Mouse (Mus musculus): ENCODE measurements at regions not wholly inside any gene's neighbourhood (a gene's known extent, or its start where the extent isn't known, plus 50 kb on each side); places are given as distances from the start of the nearest gene placed in this dataset.

GRCm38 (mm10) chr17:47156237-47156636 lies 145.9 kb upstream of the Ubr2 start:
- H3K27me3 ChIP-seq, result no peaks in the 10 kb centered on the region
- WGBS, result 79% methylated on average over 11 of the region's 11 CpGs
- no peak overlapping the region for H3K27ac ChIP-seq
- H3K4me1 ChIP-seq, result peaks cover 21% of the 10 kb centered on the region
- H3K4me3 ChIP-seq, result no peak overlapping the region
- no peak for ATAC-seq (ENCODE audit: low FRiP score)
- H3K9ac ChIP-seq, result no peak overlapping the region
- H3K9me3 ChIP-seq (replicated peaks), result no peaks in the 10 kb centered on the region
- H3K36me3 ChIP-seq, result peaks cover 11% of the 10 kb centered on the region; the same call in 1 of the 2 replicates
- H3K4me2 ChIP-seq (replicated peaks), result no peak overlapping the region

DNA sequence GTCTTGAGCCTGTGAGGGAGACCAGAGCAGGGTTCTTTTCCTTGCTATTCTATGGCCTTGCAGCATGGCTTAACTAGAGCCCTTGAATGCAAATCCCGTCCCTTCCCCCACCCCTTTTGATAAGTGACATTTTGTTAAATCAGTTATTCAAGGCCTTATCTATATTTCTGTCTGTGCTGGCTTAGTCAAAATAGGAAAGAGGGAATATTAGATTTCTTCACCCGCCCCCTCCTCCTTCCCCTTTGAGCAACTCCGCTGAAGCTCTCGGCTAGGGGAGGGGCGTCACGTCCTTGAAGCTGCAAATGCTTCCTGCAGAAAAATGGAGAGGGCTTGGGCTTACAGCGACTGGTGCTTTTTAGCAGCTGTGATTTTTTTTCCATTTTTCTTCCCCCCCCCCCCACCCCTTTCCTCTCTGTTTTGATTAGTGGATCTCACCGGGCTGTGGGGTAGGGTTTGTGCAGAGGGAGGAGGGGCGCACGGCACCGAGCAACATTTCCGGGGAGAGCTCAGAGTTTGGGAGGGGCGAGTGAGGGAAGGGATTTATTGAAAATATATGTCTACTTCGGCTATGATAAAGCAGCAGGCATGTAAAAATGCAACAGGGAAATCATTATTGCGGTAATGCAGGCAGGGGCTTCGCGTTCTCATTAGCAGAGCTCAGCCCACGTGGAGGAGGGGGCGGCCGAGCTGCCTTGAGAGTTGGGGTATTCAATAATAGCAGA lies 141.4 kb upstream of the Ubr2 start:
- H3K9ac ChIP-seq, result peak overlapping the region; percentile 43

DNA sequence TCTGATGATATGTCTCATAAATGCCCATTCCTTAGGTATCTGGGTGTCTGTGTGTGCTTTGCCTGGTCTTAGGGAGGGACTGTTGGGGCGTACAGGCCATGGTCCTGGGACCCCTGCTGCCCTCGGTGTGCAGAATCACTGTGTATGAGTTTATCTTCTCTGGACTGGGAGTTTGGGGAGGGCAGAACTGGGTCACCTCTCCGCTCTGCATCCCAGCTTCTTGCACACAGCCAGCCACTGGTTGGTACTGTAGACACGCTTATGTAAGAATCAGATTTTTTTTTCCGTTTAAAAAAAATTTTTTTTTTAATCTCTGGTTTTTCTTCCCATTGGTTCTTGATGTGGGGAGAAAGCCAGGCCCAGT lies 140.8 kb upstream of the Ubr2 start:
- H3K9ac ChIP-seq, result no peak overlapping the region; the same call in 1 of the 2 replicates
- ATAC-seq (ENCODE audit: low FRiP score), result 0 out of 2 replicates have a peak, but pooled peaks have one; percentile 6
- WGBS, result 60% methylated on average over 5 of the region's 5 CpGs
- H3K27ac ChIP-seq, result peak overlapping the region; percentile 75
- H3K27me3 ChIP-seq, result no peaks in the 10 kb centered on the region
- 0 out of 2 replicates have a peak, but pooled peaks cover 2% of the 10 kb centered on the region for H3K36me3 ChIP-seq
- peak overlapping the region; percentile 48 for H3K4me2 ChIP-seq (replicated peaks)
- no peaks in the 10 kb centered on the region for H3K9me3 ChIP-seq (replicated peaks)
- H3K4me1 ChIP-seq, result peaks cover 50% of the 10 kb centered on the region
- peak overlapping the region; percentile 19; the same call in 1 of the 2 replicates for H3K4me3 ChIP-seq

More for the DNA sequence above, 141.4 kb upstream of the Ubr2 start:
- Histone ChIP-seq H3K9me3 (replicated peaks) (no peaks in the 10 kb centered on the region), H3K4me3 (peak overlapping the region; percentile 19), H3K27me3 (no peaks in the 10 kb centered on the region), H3K4me2 (replicated peaks) (peak overlapping the region; percentile 48), H3K27ac (peak overlapping the region; percentile 75), H3K4me1 (peaks cover 50% of the 10 kb centered on the region), H3K36me3 (0 out of 2 replicates have a peak, but pooled peaks cover 7% of the 10 kb centered on the region)
- peak; percentile 58; the same call in 1 of the 2 replicates for ATAC-seq (ENCODE audit: low FRiP score)
- WGBS, result 31% methylated on average over 19 of the region's 20 CpGs

- no peaks in the 10 kb centered on the region for H3K9me3 ChIP-seq (replicated peaks)
- H3K27me3 ChIP-seq, result no peaks in the 10 kb centered on the region
- H3K4me1 ChIP-seq, result peaks cover 50% of the 10 kb centered on the region
- no peak overlapping the region for H3K4me3 ChIP-seq
- ATAC-seq (ENCODE audit: low FRiP score), result no peak
- peak overlapping the region; percentile 75 for H3K27ac ChIP-seq
- H3K4me2 ChIP-seq (replicated peaks), result peak overlapping the region; percentile 48; the same call in 1 of the 2 replicates
- WGBS, result 92% methylated on average over 6 of the region's 6 CpGs
- no peaks in the 10 kb centered on the region for H3K36me3 ChIP-seq
- H3K9ac ChIP-seq, result no peak overlapping the region
Measured at GRCm38 (mm10) chr17:47150636-47151035, 140.3 kb upstream of the Ubr2 start.

GRCm38 (mm10) chr17:47149662-47150061 lies 139.3 kb upstream of the Ubr2 start:
- no peak overlapping the region for H3K9ac ChIP-seq
- 89% methylated on average over 13 of the region's 13 CpGs for WGBS
- H3K4me1 ChIP-seq, result peaks cover 57% of the 10 kb centered on the region
- no peaks in the 10 kb centered on the region for H3K27me3 ChIP-seq
- no peak overlapping the region for H3K4me3 ChIP-seq
- no peak for ATAC-seq (ENCODE audit: low FRiP score)
- H3K36me3 ChIP-seq, result no peaks in the 10 kb centered on the region
- H3K9me3 ChIP-seq (replicated peaks), result no peaks in the 10 kb centered on the region
- H3K27ac ChIP-seq, result no peak overlapping the region
- H3K4me2 ChIP-seq (replicated peaks), result no peak overlapping the region

DNA sequence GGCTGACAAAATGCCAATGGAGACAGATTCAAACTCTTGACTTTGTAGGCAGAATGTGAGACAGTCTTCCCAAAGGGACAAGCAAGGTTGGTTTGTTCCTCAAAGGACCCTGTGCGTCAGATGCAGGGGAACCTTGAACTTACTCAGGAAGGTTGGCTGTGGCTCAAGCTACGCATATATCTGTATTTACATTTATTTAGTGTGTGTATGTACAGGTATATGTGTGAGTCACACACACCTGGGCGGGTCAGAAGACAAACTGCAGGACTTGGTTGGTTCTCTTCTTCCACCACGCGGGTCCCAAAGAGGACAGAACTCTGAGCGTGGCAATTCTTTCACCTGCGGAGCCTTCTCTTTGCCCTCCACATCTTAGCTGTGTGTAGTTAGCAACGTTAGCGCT lies 138.8 kb upstream of the Ubr2 start:
- H3K27ac ChIP-seq, result no peak overlapping the region
- no peaks in the 10 kb centered on the region for H3K27me3 ChIP-seq
- H3K4me3 ChIP-seq, result no peak overlapping the region
- no peak overlapping the region for H3K4me2 ChIP-seq (replicated peaks)
- H3K9me3 ChIP-seq (replicated peaks), result no peaks in the 10 kb centered on the region
- 91% methylated on average over 9 of the region's 9 CpGs for WGBS
- no peak overlapping the region for H3K9ac ChIP-seq
- no peaks in the 10 kb centered on the region for H3K36me3 ChIP-seq
- no peak for ATAC-seq (ENCODE audit: low FRiP score)
- H3K4me1 ChIP-seq, result peaks cover 62% of the 10 kb centered on the region

GRCm38 (mm10) chr17:47146640-47147039 lies 136.3 kb upstream of the Ubr2 start:
- no peak overlapping the region for H3K9ac ChIP-seq
- ATAC-seq (ENCODE audit: low FRiP score), result no peak
- H3K27me3 ChIP-seq, result no peaks in the 10 kb centered on the region
- H3K4me2 ChIP-seq (replicated peaks), result no peak overlapping the region
- peaks cover 67% of the 10 kb centered on the region for H3K4me1 ChIP-seq
- 94% methylated on average over 4 of the region's 4 CpGs for WGBS
- no peaks in the 10 kb centered on the region for H3K36me3 ChIP-seq
- H3K9me3 ChIP-seq (replicated peaks), result no peaks in the 10 kb centered on the region
- H3K27ac ChIP-seq, result no peak overlapping the region; the same call in 1 of the 2 replicates
- H3K4me3 ChIP-seq, result no peak overlapping the region

DNA sequence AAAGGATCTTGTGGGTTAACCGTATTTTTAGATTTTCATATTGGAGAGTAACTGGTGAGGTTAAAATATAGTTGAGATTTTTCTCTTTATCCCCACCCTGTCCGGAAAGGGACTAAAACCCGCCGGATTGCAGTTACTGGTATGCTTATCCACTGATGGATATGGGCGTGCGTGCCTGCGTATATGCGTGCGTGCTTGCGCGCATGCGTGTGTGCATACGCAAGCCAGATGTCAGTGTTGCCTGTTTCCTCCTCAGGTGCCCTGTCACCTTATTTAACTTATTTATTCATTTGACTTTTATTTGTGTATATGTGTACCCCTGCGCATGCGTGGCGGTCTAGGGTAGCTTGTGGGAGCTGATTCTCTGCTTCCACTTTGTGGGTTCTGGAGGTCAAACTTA lies 135.2 kb upstream of the Ubr2 start:
- H3K27me3 ChIP-seq, result no peaks in the 10 kb centered on the region
- no peak overlapping the region for H3K27ac ChIP-seq
- peaks cover 56% of the 10 kb centered on the region for H3K4me1 ChIP-seq
- no peak for ATAC-seq (ENCODE audit: low FRiP score)
- H3K9ac ChIP-seq, result no peak overlapping the region
- no peak overlapping the region for H3K4me2 ChIP-seq (replicated peaks)
- 98% methylated on average over 16 of the region's 16 CpGs for WGBS
- H3K36me3 ChIP-seq, result no peaks in the 10 kb centered on the region
- H3K9me3 ChIP-seq (replicated peaks), result no peaks in the 10 kb centered on the region
- H3K4me3 ChIP-seq, result no peak overlapping the region

DNA sequence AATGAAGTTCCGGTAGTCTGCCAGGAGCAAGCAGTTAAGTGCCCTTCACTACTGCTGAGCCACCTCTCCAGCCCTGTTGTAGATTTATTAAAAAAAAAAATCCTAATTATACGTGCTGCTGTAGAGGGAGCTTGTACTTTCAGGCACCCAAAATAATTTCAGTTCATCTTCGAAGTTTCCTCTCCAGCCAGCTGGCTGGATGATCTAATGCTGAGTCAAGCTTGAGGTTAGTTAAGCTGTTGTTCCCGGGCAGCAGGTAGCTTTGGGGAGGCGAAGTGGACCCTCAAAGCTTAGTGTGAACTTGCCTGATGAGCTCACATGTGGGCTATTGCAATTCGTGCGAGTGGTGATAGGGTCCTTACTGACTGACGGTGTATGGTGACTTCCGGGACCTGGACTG lies 134.6 kb upstream of the Ubr2 start:
- WGBS, result 89% methylated on average over 9 of the region's 9 CpGs

DNA sequence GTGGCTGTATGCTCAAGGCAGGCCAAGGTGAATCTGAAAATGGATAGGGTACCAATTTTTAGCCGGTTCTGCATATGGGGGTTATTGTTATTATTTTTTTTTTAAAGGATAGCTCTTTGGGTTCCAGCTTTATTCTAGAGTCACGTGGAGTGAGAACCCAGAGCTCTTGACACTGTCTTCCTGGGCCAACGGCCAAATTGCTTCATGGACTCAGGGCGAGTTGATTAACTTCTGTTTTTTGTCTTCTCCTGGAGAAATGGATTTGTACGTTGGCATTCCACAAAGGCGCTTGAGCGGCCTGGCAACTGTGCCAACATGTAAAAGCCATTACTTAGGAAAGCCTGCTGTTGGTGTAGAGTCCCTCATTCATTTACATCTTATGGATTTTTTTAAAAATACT lies 134.1 kb upstream of the Ubr2 start:
- H3K4me3 ChIP-seq, result no peak overlapping the region
- 80% methylated on average over 7 of the region's 7 CpGs for WGBS
- H3K4me2 ChIP-seq (replicated peaks), result peak overlapping the region; percentile 79

More for the DNA sequence above, 134.6 kb upstream of the Ubr2 start:
- no peaks in the 10 kb centered on the region for H3K36me3 ChIP-seq
- H3K4me2 ChIP-seq (replicated peaks), result no peak overlapping the region
- H3K9ac ChIP-seq, result 0 out of 2 replicates have a peak overlapping the region, but pooled peaks have one; percentile 27
- H3K4me3 ChIP-seq, result no peak overlapping the region
- no peak overlapping the region for H3K27ac ChIP-seq
- H3K4me1 ChIP-seq, result peaks cover 51% of the 10 kb centered on the region
- H3K9me3 ChIP-seq (replicated peaks), result no peaks in the 10 kb centered on the region
- ATAC-seq (ENCODE audit: low FRiP score), result no peak
- no peaks in the 10 kb centered on the region for H3K27me3 ChIP-seq

GRCm38 (mm10) chr17:47143898-47144297 lies 133.5 kb upstream of the Ubr2 start:
- 67% methylated on average over 7 of the region's 7 CpGs for WGBS
- Histone ChIP-seq H3K4me2 (replicated peaks) (peak overlapping the region; percentile 79), H3K4me3 (peak overlapping the region; percentile 65; the same call in 1 of the 2 replicates), H3K27ac (peak overlapping the region; percentile 58), H3K36me3 (no peaks in the 10 kb centered on the region), H3K4me1 (peaks cover 54% of the 10 kb centered on the region), H3K9ac (no peak overlapping the region), H3K9me3 (replicated peaks) (no peaks in the 10 kb centered on the region), H3K27me3 (no peaks in the 10 kb centered on the region)
- ATAC-seq (ENCODE audit: low FRiP score), result no peak

More for the DNA sequence above, 134.1 kb upstream of the Ubr2 start:
- Histone ChIP-seq H3K4me1 (peaks cover 51% of the 10 kb centered on the region), H3K27me3 (no peaks in the 10 kb centered on the region), H3K9ac (no peak overlapping the region), H3K27ac (no peak overlapping the region), H3K36me3 (no peaks in the 10 kb centered on the region), H3K9me3 (replicated peaks) (no peaks in the 10 kb centered on the region)
- no peak for ATAC-seq (ENCODE audit: low FRiP score)

DNA sequence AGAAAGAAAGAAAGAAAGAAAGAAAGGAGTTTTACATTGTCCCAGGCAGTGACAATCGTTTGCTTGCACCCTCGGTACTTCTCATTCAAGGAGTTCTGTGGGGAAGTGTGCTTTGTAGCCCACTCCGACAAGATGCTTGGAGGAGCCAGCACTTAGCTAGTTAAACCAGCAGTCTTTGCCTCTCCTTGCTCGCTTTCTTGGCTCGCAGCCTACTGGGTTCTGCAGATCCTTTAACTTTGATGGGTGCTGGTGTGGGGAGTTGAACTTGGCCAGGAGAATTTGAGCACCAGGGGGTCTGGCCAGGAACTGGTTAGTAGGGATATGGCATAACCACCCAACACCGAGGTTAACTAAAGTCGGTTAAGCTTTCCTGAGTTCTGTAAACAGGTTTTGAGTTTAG lies 132.5 kb upstream of the Ubr2 start:
- Histone ChIP-seq H3K4me3 (peak overlapping the region; percentile 65), H3K4me2 (replicated peaks) (peak overlapping the region; percentile 79), H3K9me3 (replicated peaks) (no peaks in the 10 kb centered on the region), H3K27me3 (no peaks in the 10 kb centered on the region; the same call in 1 of the 2 replicates), H3K27ac (peak overlapping the region; percentile 99; the same call in 1 of the 2 replicates), H3K4me1 (peaks cover 51% of the 10 kb centered on the region), H3K36me3 (no peaks in the 10 kb centered on the region), H3K9ac (peak overlapping the region; percentile 87; the same call in 1 of the 2 replicates)
- ATAC-seq (ENCODE audit: low FRiP score), result no peak
- WGBS, result 21% methylated on average over 7 of the region's 7 CpGs

DNA sequence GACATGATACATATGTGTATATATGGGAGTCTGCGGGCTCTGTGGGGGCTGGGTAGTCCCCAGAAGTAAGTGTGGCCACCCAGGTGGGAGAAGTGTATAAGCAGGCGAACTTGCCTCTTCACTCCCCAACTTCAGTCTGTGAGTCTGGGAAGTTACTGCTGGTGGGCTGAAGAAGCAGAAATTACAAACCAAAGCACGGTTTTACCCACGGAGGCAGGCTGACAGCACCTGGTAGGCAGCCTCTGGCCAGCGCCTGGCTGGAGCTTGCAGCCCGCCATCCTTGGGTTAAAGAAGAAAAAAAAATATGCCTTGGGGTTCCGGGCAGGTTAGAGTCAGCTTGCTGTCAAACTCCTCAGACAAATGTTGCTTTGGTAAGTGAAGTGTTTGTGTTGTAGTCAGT lies 131.9 kb upstream of the Ubr2 start:
- Histone ChIP-seq H3K9ac (peak overlapping the region; percentile 87), H3K4me1 (peaks cover 44% of the 10 kb centered on the region)

More for the DNA sequence above, 131.9 kb upstream of the Ubr2 start:
- Histone ChIP-seq H3K4me2 (replicated peaks) (peak overlapping the region; percentile 79), H3K27ac (peak overlapping the region; percentile 99), H3K27me3 (no peaks in the 10 kb centered on the region; the same call in 1 of the 2 replicates), H3K9me3 (replicated peaks) (no peaks in the 10 kb centered on the region), H3K36me3 (no peaks in the 10 kb centered on the region), H3K4me3 (peak overlapping the region; percentile 65)
- ATAC-seq (ENCODE audit: low FRiP score), result no peak
- under 1% methylated on average over 7 of the region's 7 CpGs for WGBS
